Mouse (Mus musculus): ENCODE measurements at regions not wholly inside any gene's neighbourhood (a gene's known extent, or its start where the extent isn't known, plus 50 kb on each side); places are given as distances from the start of the nearest gene placed in this dataset.

DNA sequence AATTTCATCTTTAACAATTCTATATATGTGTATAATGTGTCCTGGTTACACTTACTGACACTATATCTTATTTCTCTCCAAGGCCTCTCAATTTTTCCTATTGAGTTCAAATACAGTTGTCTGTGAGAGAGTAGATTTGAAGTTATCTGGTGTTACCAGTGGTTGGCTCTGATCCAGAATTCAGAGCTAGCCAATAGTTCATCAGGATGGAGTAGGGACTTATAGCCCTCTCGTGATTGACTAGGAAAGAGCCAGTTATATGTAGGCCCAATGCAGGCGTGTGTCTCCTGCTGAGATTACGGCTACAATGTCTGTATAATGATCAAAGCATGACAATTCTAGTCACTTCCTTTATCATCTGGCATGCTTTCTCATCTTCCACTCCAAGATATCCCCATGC is 1241.0 kb upstream of the Zeb2 start:
- ATAC-seq = no peak

DNA sequence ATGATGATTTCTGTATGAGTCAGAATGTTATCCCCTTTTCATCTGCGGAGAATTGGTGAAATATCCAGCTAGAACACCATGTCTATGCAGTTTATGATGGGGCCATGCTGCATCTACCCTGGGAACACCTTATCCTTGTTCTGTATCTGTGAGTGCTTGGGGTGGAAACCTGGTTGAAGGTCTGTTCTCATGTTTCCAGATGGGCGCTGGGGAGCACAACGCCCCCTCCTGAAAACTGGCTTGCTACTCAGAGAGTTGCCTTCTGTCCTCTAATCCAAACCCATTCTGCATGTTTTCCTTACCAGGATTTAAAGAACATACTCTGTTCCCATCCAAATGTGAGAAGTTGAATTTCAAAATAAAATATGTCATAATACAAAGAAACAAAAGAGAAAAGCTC is 1239.5 kb upstream of the Zeb2 start:
- ATAC-seq = no peak

DNA sequence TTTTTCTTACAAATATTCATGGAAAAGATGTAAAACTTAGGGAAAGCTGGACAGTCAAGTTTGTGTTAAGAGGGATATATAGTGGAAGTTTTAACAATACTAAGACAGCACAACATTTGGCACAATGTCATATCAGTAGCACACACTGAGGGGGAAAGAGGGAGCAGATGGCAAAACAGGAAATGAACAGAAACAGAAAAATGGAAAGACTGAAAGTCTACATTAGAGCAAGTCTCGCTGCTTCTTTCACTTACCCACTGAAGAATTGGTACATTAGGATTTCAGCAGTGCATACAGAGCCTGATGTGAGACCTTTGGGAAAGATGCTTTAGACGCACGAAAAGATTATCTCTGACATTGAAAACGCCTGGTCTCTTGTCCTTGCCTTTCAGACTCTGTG is 1223.5 kb upstream of the Zeb2 start:
- no peak for ATAC-seq

DNA sequence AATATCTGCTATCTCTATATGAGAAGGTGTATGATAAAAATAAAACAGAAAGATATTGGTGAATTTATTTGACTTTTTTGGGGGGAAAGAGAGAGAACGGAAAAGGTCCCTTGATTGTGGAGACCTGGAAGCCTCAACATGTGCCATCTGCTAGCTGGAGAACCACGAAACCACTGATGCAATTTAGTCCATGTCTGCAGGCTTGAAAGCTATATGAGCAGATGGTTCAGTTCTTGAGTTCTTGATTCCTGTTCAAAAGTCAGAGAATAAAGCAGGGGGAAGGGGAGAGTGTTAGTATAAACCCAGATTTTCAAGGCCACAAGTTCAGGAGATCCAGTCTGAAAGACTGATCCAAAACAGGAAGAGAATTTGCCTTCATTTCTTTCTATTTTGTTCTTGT is 1199.5 kb upstream of the Zeb2 start:
- ATAC-seq = no peak

DNA sequence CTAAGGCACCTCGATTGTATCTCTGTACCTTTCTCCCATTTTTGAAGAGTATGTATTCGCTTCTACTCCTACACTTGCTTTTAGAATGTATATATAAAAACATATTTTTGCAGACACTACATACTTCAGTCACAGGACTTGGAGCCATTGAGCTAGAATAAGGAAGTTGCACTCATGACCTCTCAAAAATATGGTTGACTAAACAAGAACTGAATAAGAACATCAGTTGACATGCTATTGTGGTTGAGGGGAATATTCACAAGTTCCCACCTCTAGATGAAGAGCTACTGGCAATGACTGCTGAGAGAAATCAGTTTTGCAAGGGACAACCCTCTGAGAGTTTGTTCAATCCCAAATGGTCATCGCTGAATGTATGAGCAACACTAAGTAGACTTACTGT is 1198.0 kb upstream of the Zeb2 start:
- ATAC-seq = no peak

DNA sequence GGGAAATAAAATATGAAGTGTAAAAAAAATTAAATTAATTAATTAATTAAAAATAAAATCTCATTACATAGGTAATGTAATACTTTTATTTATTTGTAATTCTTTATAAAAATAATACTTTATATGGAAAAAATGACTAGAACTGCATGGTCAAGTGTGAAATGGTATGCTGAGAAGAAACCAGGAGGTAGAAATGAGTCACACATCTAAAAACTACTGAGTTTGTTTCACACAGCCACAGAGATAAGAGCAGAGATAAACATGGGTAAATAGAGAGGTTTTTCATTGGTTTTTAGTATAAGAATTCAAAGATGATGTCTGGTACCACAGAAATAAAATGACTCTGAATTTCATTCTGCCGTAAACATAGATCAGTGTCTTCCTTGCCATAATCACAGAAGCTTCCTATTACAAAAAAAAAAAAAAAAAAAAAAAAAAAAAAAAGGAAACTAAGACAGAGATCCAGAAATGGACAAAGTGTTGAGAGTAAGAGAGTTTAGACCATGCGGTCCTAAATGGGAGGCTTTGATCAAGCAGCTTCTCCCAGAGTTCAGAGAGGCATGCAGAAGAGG is 1190.5 kb upstream of the Zeb2 start:
- ATAC-seq = peak; percentile 56

DNA sequence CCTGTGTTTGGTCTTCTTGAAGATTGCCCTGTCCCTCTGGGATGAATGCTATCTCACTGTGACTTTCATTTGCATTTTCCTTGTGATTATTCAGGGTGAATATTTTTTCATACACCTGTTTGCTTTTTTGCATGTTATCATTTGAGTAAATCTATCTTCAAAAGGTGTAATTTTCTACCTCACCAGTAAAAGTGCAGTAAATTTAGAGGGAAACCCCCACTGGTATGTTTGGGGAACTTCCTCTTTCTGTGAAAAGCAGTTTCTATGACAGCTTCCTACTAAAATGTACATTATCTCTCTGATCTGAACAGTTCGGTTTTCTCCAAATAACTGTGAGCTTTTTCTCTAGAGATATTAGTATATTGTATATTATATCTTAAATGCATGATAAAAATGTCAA is 1185.4 kb upstream of the Zeb2 start:
- peak; percentile 87 for ATAC-seq

DNA sequence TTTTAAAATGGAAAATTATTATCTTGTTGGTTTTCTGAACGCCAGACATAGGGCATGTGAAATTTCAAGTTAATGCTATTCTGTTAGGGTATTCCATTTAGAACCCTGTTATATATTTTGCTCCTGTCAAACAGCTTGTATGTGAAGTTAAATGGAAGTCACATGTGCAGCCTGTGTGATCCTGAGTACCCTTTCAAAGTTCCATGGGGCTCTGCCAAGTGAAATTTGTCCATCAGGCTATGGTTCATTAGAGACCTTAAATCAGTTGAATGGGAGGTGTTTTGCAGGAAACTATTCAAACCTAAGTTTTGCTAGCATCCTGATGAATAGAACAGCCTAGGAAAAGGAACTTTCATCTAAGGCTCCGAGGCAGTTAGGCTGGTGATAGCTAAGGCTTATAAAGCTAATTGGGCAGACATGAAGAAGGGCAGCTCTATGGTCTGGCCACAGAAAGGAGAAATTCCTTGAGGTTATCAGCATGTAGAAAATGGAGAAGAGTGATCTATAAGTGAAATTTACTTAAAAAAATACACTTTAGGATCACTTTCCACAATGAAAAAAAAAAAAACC is 1180.2 kb upstream of the Zeb2 start:
- ATAC-seq = no peak

DNA sequence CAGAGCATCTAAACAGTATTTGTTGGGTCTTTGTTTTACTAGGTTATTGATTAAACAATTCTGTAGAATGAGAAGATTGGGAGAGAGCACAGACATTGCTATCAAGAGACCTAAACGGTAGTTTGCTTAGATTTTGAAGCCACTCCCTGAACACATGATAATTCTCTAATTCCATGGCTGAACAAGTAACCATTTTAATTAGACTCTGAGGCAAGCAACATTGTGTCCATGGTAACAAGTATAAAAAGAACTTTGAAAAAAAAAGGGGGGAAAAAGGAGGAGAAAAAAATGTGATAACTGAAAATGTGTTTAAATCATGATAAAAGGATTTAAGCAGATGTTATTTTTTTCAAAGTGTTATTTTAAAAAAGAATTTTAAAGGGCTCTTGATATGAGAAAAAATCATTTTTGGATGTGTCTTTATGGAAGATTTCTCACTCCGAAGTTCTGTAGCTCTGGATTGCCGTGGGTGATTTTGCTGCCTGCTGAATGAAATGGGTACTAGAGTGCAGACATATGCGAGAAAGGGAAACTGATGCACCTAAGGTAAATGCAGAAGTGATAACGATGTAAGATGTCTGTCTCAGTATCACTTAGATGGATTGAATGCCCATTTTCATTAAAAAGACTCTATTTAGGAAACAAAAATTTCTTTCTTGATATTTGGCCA is 1166.9 kb upstream of the Zeb2 start:
- ATAC-seq = no peak

DNA sequence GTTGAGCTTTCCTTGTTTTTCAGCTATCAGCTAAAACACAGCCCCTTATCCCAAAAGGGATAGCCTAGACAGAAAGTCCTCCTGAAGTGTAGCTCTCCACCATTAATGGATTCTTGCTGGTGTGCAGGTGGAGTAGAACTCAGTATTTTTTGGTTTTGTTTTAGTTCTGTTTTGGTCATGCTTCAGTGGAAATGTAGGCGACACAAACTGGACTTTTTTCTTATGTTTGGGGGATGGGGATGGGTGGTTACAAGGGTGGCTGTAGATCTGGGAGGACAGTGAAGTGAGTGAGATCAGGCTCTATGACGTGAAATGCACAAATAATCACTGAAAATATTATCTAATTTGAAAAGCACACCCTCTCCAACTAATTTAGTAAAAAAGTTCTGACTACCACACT is 1163.6 kb upstream of the Zeb2 start:
- ATAC-seq = no peak

DNA sequence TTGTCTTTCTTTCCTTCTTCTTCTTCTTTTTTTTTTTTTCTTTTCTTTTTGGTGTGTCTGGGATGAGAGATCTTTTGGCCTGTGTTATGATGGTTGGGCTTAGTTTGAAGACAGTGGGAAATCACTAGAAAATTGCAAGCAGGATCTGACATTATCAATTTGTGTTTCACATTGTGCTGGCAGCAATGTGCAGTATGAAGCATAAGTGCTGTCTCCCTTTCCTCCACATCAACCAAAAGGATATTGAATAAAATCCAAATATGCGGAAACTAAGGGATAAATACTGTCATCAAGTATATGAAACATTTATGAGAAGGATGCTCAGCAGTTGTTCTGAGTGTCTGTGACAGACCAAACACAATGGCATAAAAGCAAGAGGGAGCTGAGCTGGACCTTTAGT is 1144.4 kb upstream of the Zeb2 start:
- ATAC-seq = no peak

DNA sequence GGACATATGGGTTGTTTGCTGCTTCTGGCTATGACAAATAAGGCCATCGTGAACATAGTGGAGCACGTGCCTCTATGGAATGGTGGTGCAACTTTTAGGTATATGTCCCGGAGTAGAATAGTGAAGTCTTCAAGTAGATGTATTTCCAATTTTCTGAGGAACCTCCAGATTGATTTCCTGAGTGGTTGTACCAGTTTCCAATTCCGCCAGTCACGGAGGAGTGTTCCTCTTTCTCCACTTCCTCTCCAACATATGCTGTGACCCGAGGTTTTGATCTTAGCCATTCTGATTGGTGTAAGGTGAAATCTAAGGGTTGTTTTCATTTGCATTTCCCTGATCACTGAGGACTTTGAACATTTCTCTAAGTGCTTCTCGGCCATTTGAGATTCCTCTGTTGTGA is 1134.4 kb upstream of the Zeb2 start:
- ATAC-seq = no peak

DNA sequence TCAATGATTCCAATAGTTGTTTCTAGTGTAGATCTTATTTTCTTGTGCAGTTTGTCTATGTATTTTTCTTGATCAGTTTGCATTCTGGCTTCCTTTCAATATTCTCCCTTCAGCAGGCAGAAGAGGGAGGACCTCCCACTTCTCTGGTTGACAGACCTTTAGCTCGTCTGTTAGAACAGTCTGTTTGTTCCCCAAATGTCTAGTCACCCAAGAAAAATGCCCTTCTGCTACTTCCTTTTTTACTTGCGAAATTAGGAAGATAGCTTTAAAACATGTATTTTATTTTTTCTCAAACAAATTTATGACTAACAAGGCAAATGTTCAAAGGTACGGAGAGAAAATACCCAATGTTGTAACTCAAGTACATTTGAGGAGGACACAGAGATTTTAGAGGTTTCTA is 1128.5 kb upstream of the Zeb2 start:
- ATAC-seq = no peak

DNA sequence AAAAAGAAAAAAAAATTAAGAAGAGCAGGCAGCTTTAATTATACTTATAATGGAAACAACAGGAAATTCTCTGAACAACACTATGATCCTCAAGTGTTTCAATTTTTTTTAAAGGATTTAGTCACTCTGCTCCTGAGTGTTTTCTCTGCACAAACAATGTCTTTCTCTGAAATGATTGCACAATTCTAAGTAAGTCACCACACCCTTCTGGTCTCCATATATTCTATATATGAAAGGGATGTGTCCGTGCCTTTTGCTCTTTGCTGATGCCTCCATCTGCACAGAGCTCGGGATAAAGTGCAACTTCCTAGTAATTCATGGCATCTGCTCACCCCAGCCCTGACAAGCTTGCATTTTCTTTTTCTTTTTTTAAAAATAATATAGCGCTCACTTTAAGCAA is 1127.5 kb upstream of the Zeb2 start:
- ATAC-seq = no peak

DNA sequence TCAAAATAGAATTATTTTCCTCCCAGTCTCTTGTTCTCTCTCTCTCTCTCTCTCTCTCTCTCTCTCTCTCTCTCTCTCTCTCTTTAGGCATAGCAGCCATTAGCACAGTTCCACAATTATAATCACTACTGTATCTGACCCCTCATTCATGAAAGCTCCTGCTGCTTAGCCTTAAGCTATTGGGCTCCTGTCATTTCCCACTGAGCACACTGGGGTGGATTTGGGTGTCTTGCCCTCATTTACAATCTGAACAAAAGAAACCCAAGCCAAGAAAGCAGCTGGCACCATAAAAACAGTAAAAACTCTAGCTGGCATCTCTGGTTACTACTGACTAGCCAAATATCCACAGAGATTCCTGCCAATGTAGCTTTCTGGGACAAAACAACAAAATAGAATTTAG is 1125.6 kb upstream of the Zeb2 start:
- no peak for ATAC-seq

DNA sequence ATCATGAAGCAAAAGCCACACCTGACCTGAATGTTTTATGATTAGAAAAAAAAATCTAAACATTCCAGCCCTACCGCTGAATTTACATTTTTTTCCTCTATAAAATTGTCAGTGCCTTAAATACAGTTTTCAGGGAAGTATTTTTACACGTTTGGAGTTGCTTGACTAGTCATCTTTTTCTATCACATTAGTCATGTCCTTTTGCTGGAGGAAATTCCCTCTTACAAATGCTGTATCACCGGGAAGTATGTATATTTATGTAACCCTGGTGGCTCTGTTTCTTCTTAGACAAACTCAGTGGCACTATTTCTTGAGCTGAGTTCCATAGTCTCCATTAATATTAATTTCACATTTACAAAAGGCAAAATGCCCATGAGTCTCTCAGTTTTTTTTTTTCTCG is 1122.7 kb upstream of the Zeb2 start:
- ATAC-seq = no peak

DNA sequence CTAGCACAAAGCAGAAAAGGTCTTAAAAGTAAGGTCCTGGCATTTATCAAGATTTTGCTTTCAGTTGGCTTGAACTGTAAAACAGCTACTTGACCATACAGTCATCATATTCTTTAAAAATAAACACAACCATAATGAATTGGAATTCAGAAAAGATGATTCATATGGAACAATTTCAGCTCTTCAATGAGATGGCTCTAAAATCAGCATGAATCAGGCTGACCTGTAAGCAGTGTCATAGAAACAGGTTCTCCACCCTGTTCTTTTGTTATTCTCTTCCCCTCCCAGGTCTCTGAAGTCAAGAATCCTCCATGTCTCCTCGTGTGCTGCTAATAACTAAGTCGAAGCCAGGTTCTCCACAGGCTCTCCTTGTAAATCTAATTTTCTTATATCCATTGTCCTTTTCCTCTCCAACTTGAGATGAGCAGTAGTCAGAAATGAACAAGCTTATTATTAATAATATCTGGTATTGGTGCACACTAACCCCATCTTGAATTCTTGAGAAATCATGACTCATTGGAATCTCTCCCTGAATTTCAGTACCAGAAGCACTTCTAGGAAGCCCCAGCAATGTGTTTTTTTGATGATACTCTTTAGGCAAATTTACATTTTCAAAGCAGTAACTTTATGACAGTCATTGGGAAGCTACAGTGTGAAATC is 1113.7 kb upstream of the Zeb2 start:
- ATAC-seq = no peak

DNA sequence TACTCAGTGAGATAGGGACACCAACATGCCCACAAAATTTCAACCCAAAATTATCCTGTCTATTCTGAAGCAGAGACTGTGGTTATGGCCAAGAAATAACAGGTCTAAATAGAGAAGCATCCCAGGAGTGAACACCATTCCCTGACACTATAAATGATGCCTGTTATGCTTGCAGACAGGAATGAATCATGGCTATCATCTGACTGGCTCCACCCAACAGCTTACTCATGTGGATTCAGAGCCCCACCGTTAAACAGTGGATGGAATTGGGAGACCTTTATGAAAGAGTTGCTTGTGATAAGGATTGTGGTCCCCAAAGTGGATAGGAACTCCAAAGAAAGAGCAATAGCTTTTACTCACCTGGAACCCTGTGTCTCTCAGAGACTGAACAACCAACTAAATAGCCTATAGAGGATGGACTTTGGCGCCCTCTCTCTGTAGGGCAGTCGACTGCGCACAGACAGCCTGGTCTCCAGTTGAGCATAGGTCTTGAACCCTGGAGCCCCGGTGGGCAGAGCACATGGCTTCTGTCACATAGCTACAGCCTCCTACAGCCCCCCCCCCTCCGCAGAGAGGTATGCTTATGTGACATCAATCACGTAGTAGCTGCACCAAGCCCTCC is 1101.3 kb upstream of the Zeb2 start:
- no peak for ATAC-seq

DNA sequence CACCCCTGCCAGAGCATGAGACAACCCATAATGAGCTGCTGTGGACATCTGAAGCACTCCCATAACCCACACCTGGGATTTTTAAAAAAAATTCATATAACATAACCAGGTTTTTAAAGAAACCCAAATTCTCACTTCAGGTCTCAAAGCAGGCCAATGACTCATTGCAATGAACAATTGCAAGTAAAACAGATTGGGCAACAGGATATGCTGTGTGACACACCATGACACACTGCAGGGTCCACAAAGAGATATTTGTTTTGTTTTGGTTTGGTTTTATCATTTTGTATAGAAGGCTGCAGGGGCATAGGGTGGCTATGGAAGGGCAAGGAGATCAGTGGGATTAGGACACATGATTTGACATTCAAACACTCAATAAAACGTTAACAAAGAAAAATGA is 1082.1 kb upstream of the Zeb2 start:
- ATAC-seq = no peak

DNA sequence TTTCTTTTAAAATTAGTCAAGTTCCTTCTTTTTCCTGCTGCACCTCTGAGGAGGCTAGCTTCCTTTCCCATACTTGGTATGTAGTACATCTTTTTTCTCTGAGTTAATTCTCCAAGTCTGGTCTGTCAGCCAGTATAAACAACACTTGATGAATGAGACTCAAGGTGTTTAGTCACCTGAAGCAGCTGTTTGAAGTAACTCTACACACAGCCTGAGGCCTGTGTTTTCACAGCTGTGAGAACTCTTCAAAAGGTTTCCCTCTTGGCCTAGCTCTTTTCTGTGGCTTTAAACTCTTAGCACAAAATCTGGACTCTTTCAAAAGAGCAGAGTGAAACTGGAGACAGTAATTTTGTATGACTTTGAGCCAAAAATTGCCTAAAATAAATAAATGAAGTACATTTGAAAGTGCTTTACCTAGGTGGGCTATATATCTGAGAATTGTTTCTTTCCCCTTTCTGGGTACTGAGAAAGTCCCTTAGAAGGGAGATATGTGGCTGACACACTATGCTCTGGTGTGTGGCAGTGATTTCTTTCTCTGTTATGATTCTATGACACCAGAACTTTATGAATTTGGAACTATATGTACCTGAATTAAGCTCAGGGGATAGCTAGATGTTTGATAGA is 1070.2 kb upstream of the Zeb2 start:
- no peak for ATAC-seq

DNA sequence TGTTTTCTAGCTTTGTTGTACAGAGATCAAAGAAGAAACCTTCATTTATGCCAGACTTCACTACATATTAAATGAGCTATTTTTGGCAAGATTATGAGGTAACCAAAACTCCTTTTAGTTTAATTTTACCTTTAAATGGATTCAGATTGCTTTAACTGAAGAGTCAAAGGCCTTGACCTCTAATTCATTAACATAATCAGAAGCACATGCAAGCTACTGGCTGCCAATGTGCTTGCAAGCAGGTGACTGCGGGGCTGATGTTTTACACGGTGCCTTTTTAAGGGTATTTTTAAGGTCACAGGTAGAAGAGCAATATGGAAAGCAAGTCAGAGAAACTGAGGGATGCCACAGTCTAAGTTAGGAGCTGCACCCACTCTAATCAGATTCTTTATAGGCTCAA is 1066.0 kb upstream of the Zeb2 start:
- no peak for ATAC-seq

DNA sequence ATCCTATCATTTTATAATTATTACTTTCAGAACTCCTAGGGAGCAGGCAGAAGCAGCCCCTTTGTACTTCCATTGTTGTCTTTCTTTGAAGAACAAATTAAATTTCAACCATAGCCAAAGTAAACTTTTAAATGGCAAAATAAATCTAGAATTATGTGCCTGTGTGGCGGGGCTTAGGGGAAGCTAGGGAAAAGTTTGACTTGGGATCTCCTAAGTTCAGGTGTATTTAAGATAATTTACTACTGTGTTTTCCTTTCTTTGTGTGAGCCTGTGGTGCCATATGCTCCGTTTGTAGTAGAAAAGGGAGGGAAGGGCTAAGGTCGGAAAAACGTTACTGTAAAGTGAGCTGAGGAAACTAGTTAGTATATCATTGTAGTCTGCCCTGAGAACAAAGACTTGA is 1062.5 kb upstream of the Zeb2 start:
- ATAC-seq = no peak

DNA sequence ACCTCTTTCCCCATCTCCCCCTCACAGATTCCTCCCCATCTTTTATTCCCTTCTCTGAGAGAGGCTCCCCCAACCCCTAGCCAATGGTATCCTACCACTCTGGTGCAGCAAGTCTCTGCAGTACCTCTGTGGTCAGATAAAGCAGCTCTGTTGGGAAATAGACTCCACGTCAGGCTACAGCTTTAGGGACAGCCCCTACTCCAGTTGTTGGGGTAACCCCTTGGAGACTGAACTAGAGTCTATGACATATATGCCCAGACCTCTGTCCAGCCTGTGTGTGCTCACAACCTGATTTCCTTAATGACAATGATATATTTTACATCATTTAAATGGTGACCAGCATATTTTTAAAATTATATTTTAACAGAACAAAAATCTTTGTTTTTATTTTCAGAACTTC is 1051.3 kb upstream of the Zeb2 start:
- ATAC-seq = no peak
